Mouse (Mus musculus): ENCODE results near the gene Bptf. TPM values are rescaled to one million over a fixed set of nuclear protein-coding genes. Genes with fewer than 3 reads are reported as not detected.
A peak's percentile ranks its signal among the peaks of the same experiment; 100 is the strongest.

Gene Bptf
- polyA plus RNA-seq, 1 experiment from 2014 or later = 39.3 TPM

GRCm38 (mm10) chr11:107107725-107108078 lies 24.2 kb downstream of the Bptf start:
- 84% methylated on average over 4 of the region's 4 CpGs for WGBS
- Histone ChIP-seq H3K27me3 (ENCODE audit: control insufficient read depth, insufficient read depth, low read length) (no peaks in the 10 kb centered on the region), H3K36me3 (ENCODE audit: control insufficient read depth, insufficient read depth, low read length) (peaks cover 9% of the 10 kb centered on the region), H3K4me2 (ENCODE audit: low read depth) (no peak overlapping the region), H3K27ac (ENCODE audit: low read depth, low read length) (no peak overlapping the region), H3K4me1 (ENCODE audit: control insufficient read depth, insufficient read depth, low read length) (no peaks in the 10 kb centered on the region), H3K9me3 (ENCODE audit: control insufficient read depth, low read length) (no peaks in the 10 kb centered on the region), H3K4me3 (ENCODE audit: low read depth, low read length) (no peak overlapping the region), H3K9ac (ENCODE audit: low read length) (no peak overlapping the region)
- DNase-seq (ENCODE audit: low spot score) = no peak
- ATAC-seq (ENCODE audit: insufficient read depth, low FRiP score, low TSS enrichment) = no peak

- 76% methylated on average over 12 of the region's 12 CpGs for whole genome bisulfite sequencing
Measured at GRCm38 (mm10) chr11:107106978-107107724, 24.8 kb downstream of the Bptf start.

GRCm38 (mm10) chr11:107106461-107106860 lies 25.5 kb downstream of the Bptf start:
- no peaks in the 10 kb centered on the region for H3K27me3 ChIP-seq (ENCODE audit: control insufficient read depth, insufficient read depth, low read length)
- H3K9me3 ChIP-seq (ENCODE audit: control insufficient read depth, low read length) = no peaks in the 10 kb centered on the region
- no peak overlapping the region for H3K4me3 ChIP-seq (ENCODE audit: low read depth, low read length)
- H3K36me3 ChIP-seq (ENCODE audit: control insufficient read depth, insufficient read depth, low read length) = peaks cover 9% of the 10 kb centered on the region
- no peak overlapping the region for H3K27ac ChIP-seq (ENCODE audit: low read depth, low read length)
- ATAC-seq (ENCODE audit: insufficient read depth, low FRiP score, low TSS enrichment) (no peak), DNase-seq (ENCODE audit: low spot score) (no peak)
- H3K4me1 ChIP-seq (ENCODE audit: control insufficient read depth, insufficient read depth, low read length) = no peaks in the 10 kb centered on the region
- no peak overlapping the region for H3K9ac ChIP-seq (ENCODE audit: low read length)
- WGBS = 89% methylated on average over 8 of the region's 8 CpGs
- no peak overlapping the region for H3K4me2 ChIP-seq (ENCODE audit: low read depth)

More at GRCm38 (mm10) chr11:107106978-107107724, 24.8 kb downstream of the Bptf start:
- Histone ChIP-seq H3K9me3 (ENCODE audit: control insufficient read depth, low read length) (no peaks in the 10 kb centered on the region), H3K4me3 (ENCODE audit: low read depth, low read length) (no peak overlapping the region), H3K27ac (ENCODE audit: low read depth, low read length) (no peak overlapping the region), H3K9ac (ENCODE audit: low read length) (no peak overlapping the region), H3K36me3 (ENCODE audit: control insufficient read depth, insufficient read depth, low read length) (peaks cover 9% of the 10 kb centered on the region), H3K27me3 (ENCODE audit: control insufficient read depth, insufficient read depth, low read length) (no peaks in the 10 kb centered on the region), H3K4me1 (ENCODE audit: control insufficient read depth, insufficient read depth, low read length) (no peaks in the 10 kb centered on the region), H3K4me2 (ENCODE audit: low read depth) (no peak overlapping the region)
- ATAC-seq (ENCODE audit: insufficient read depth, low FRiP score, low TSS enrichment) = no peak
- DNase-seq (ENCODE audit: low spot score) = no peak

- H3K4me3 ChIP-seq (ENCODE audit: low read depth, low read length) = no peak overlapping the region
- H3K4me1 ChIP-seq (ENCODE audit: control insufficient read depth, insufficient read depth, low read length) = no peaks in the 10 kb centered on the region
- H3K27me3 ChIP-seq (ENCODE audit: control insufficient read depth, insufficient read depth, low read length) = no peaks in the 10 kb centered on the region
- ATAC-seq (ENCODE audit: insufficient read depth, low FRiP score, low TSS enrichment) (no peak), DNase-seq (ENCODE audit: low spot score) (peak; percentile 64)
- no peak overlapping the region for H3K27ac ChIP-seq (ENCODE audit: low read depth, low read length)
- H3K4me2 ChIP-seq (ENCODE audit: low read depth) = no peak overlapping the region
- H3K9me3 ChIP-seq (ENCODE audit: control insufficient read depth, low read length) = no peaks in the 10 kb centered on the region
- WGBS = 59% methylated on average over 5 of the region's 5 CpGs
- peaks cover 2% of the 10 kb centered on the region for H3K36me3 ChIP-seq (ENCODE audit: control insufficient read depth, insufficient read depth, low read length)
- no peak overlapping the region for H3K9ac ChIP-seq (ENCODE audit: low read length)
Measured at GRCm38 (mm10) chr11:107105227-107105626, 26.7 kb downstream of the Bptf start.

GRCm38 (mm10) chr11:107103736-107104135 lies 28.2 kb downstream of the Bptf start:
- Histone ChIP-seq H3K27ac (ENCODE audit: low read depth, low read length) (no peak overlapping the region), H3K4me1 (ENCODE audit: control insufficient read depth, insufficient read depth, low read length) (no peaks in the 10 kb centered on the region), H3K9me3 (ENCODE audit: control insufficient read depth, low read length) (no peaks in the 10 kb centered on the region), H3K27me3 (ENCODE audit: control insufficient read depth, insufficient read depth, low read length) (no peaks in the 10 kb centered on the region), H3K4me3 (ENCODE audit: low read depth, low read length) (no peak overlapping the region), H3K4me2 (ENCODE audit: low read depth) (no peak overlapping the region), H3K36me3 (ENCODE audit: control insufficient read depth, insufficient read depth, low read length) (no peaks in the 10 kb centered on the region), H3K9ac (ENCODE audit: low read length) (no peak overlapping the region)
- DNase-seq (ENCODE audit: low spot score) (no peak), ATAC-seq (ENCODE audit: insufficient read depth, low FRiP score, low TSS enrichment) (no peak)
- 98% methylated on average over 2 of the region's 2 CpGs for WGBS

- H3K4me3 ChIP-seq (ENCODE audit: low read depth, low read length) = no peak overlapping the region
- no peaks in the 10 kb centered on the region for H3K36me3 ChIP-seq (ENCODE audit: control insufficient read depth, insufficient read depth, low read length)
- no peaks in the 10 kb centered on the region for H3K9me3 ChIP-seq (ENCODE audit: control insufficient read depth, low read length)
- no peak for ATAC-seq (ENCODE audit: insufficient read depth, low FRiP score, low TSS enrichment)
- no peaks in the 10 kb centered on the region for H3K4me1 ChIP-seq (ENCODE audit: control insufficient read depth, insufficient read depth, low read length)
- no peak overlapping the region for H3K4me2 ChIP-seq (ENCODE audit: low read depth)
- 65% methylated on average over 2 of the region's 2 CpGs for WGBS
- DNase-seq (ENCODE audit: low spot score) = no peak
- no peak overlapping the region for H3K27ac ChIP-seq (ENCODE audit: low read depth, low read length)
- H3K9ac ChIP-seq (ENCODE audit: low read length) = no peak overlapping the region
- H3K27me3 ChIP-seq (ENCODE audit: control insufficient read depth, insufficient read depth, low read length) = no peaks in the 10 kb centered on the region
Measured at GRCm38 (mm10) chr11:107103224-107103589, 28.7 kb downstream of the Bptf start.

- no peaks in the 10 kb centered on the region for H3K4me1 ChIP-seq (ENCODE audit: control insufficient read depth, insufficient read depth, low read length)
- WGBS = 83% methylated on average over 11 of the region's 11 CpGs
Measured at GRCm38 (mm10) chr11:107102465-107103223, 29.3 kb downstream of the Bptf start.

GRCm38 (mm10) chr11:107096973-107097372 lies 35.0 kb downstream of the Bptf start:
- Histone ChIP-seq H3K36me3 (ENCODE audit: control insufficient read depth, insufficient read depth, low read length) (peaks cover 7% of the 10 kb centered on the region), H3K4me2 (ENCODE audit: low read depth) (no peak overlapping the region), H3K27ac (ENCODE audit: low read depth, low read length) (no peak overlapping the region), H3K4me1 (ENCODE audit: control insufficient read depth, insufficient read depth, low read length) (no peaks in the 10 kb centered on the region), H3K27me3 (ENCODE audit: control insufficient read depth, insufficient read depth, low read length) (no peaks in the 10 kb centered on the region), H3K9ac (ENCODE audit: low read length) (no peak overlapping the region), H3K4me3 (ENCODE audit: low read depth, low read length) (no peak overlapping the region), H3K9me3 (ENCODE audit: control insufficient read depth, low read length) (no peaks in the 10 kb centered on the region)
- 92% methylated on average over 5 of the region's 5 CpGs for WGBS
- ATAC-seq (ENCODE audit: insufficient read depth, low FRiP score, low TSS enrichment) (no peak), DNase-seq (ENCODE audit: low spot score) (no peak)

More at GRCm38 (mm10) chr11:107102465-107103223, 29.3 kb downstream of the Bptf start:
- Histone ChIP-seq H3K27ac (ENCODE audit: low read depth, low read length) (no peak overlapping the region), H3K27me3 (ENCODE audit: control insufficient read depth, insufficient read depth, low read length) (no peaks in the 10 kb centered on the region), H3K9me3 (ENCODE audit: control insufficient read depth, low read length) (no peaks in the 10 kb centered on the region), H3K4me2 (ENCODE audit: low read depth) (no peak overlapping the region), H3K9ac (ENCODE audit: low read length) (no peak overlapping the region), H3K36me3 (ENCODE audit: control insufficient read depth, insufficient read depth, low read length) (no peaks in the 10 kb centered on the region), H3K4me3 (ENCODE audit: low read depth, low read length) (no peak overlapping the region)
- ATAC-seq (ENCODE audit: insufficient read depth, low FRiP score, low TSS enrichment) (no peak), DNase-seq (ENCODE audit: low spot score) (no peak)

- ATAC-seq (ENCODE audit: insufficient read depth, low FRiP score, low TSS enrichment) = no peak
Measured at GRCm38 (mm10) chr11:107093871-107094270, 38.1 kb downstream of the Bptf start.

More at GRCm38 (mm10) chr11:107093871-107094270, 38.1 kb downstream of the Bptf start:
- Histone ChIP-seq H3K9me3 (ENCODE audit: control insufficient read depth, low read length) (no peaks in the 10 kb centered on the region), H3K27me3 (ENCODE audit: control insufficient read depth, insufficient read depth, low read length) (no peaks in the 10 kb centered on the region), H3K4me1 (ENCODE audit: control insufficient read depth, insufficient read depth, low read length) (no peaks in the 10 kb centered on the region), H3K36me3 (ENCODE audit: control insufficient read depth, insufficient read depth, low read length) (peaks cover 11% of the 10 kb centered on the region), H3K9ac (ENCODE audit: low read length) (no peak overlapping the region), H3K4me3 (ENCODE audit: low read depth, low read length) (no peak overlapping the region), H3K4me2 (ENCODE audit: low read depth) (no peak overlapping the region), H3K27ac (ENCODE audit: low read depth, low read length) (no peak overlapping the region)
- WGBS = 91% methylated on average over 7 of the region's 7 CpGs
- DNase-seq (ENCODE audit: low spot score) = no peak

Data from neural tube, embryonic 11.5 days (tissue).